Mouse (Mus musculus): ENCODE data around the gene Zbtb2. TPM values are rescaled to one million over a fixed set of nuclear protein-coding genes. Genes with fewer than 3 reads are reported as not detected.

The Zbtb2 gene
- total and polyA plus RNA-seq, 3 experiments = 6.1 to 11.4 (median 11.1) TPM

- no peaks in the 10 kb centered on the region for H3K79me2 ChIP-seq (replicated peaks; ENCODE audit: control insufficient read depth, extremely low read depth, insufficient read depth, poor library complexity, severe bottlenecking)
- peak overlapping the region; percentile 41; the same call in 1 of the 2 replicates for H3K9ac ChIP-seq (ENCODE audit: insufficient read depth, low read depth)
- H3K36me3 ChIP-seq (replicated peaks in 1 of 2; ENCODE audit: control insufficient read depth in 1 of 2, insufficient read depth in 1 of 2, low read length in 1 of 2) = no peaks in the 10 kb centered on the region
- peak overlapping the region; percentile 11 to 39 (median 15) for H3K4me3 ChIP-seq (replicated peaks in 1 of 3; ENCODE audit: low read depth in 2 of 3, low read length in 2 of 3, poor library complexity in 1 of 3)
- H3K4me2 ChIP-seq (ENCODE audit: insufficient read depth, low read depth, poor library complexity, severe bottlenecking) = peak overlapping the region; percentile 62
- H3K27ac ChIP-seq (ENCODE audit: insufficient read depth, low read depth) = no peak overlapping the region
- no peaks in the 10 kb centered on the region for H3K9me3 ChIP-seq (replicated peaks; ENCODE audit: low read length)
- peaks cover 0 to 19% of the 10 kb centered on the region in 2 experiments; a peak in 2 of 4 replicates for H3K4me1 ChIP-seq (ENCODE audit: control insufficient read depth in 1 of 2, insufficient read depth in 2 of 2)
- no peaks in the 10 kb centered on the region for H3K27me3 ChIP-seq (replicated peaks)
- in situ Hi-C loops (cut with MboI; ENCODE audit: low pct_ligation_motif_present, low pct_unique_long_range_greater_than_20kb, low sequenced_read_pairs) = loop anchor here (10.0 to 25.0 kb wide), 4 partner anchors 149 to 797 kb away; partner anchors contain the start of gene Iyd
- DNase-seq (ENCODE audit: extremely low read depth) = peak; percentile 74
- TF ChIP-seq CHD2 (IDR thresholded peaks at IDR 0.05; ENCODE audit: low read length) (no peak), TCF12 (IDR thresholded peaks at IDR 0.05; ENCODE audit: low read depth, low read length) (0 out of 2 replicates have a peak, but pooled peaks have one; percentile 38), TBP (conservative IDR thresholded peaks at IDR 0.05; ENCODE audit: low read depth, low read length) (no peak), GABPA (IDR thresholded peaks at IDR 0.05; ENCODE audit: insufficient replicate concordance, low read depth, low read length) (no peak), BHLHE40 (IDR thresholded peaks at IDR 0.05; ENCODE audit: low read depth, low read length) (peak; percentile 94), MAX (IDR thresholded peaks at IDR 0.05; ENCODE audit: low read length) (peak; percentile 90), RAD21 (IDR thresholded peaks at IDR 0.05; ENCODE audit: low read depth, low read length) (no peak), NRF1 (IDR thresholded peaks at IDR 0.05; ENCODE audit: low read depth, low read length) (peak; percentile 31; the same call in 1 of the 2 replicates), IRF4 (IDR thresholded peaks at IDR 0.05; ENCODE audit: low read depth, low read length) (no peak), MAFK (IDR thresholded peaks at IDR 0.05; ENCODE audit: insufficient replicate concordance, low read length) (no peak), HCFC1 (IDR thresholded peaks at IDR 0.05; ENCODE audit: low read depth, low read length) (no peak), USF1 (IDR thresholded peaks at IDR 0.05; ENCODE audit: low read depth, low read length) (peak; percentile 92), JUN (IDR thresholded peaks at IDR 0.05; ENCODE audit: insufficient read depth, low read depth, low read length) (no peak), UBTF (IDR thresholded peaks at IDR 0.05; ENCODE audit: low read depth, low read length) (no peak), POLR2A (IDR thresholded peaks at IDR 0.05; ENCODE audit: low read depth, low read length) (peak; percentile 61), ETS1 (conservative IDR thresholded peaks at IDR 0.05; ENCODE audit: low read depth, low read length) (no peak), ZC3H11A (IDR thresholded peaks at IDR 0.05; ENCODE audit: low read depth, low read length) (no peak), ZNF384 (IDR thresholded peaks at IDR 0.05; ENCODE audit: low read depth, low read length) (no peak), USF2 (conservative IDR thresholded peaks at IDR 0.05; ENCODE audit: low read depth, low read length) (peak; percentile 87)
- dilution Hi-C loops (cut with MboI; ENCODE audit: extremely low pct_ligation_motif_present, extremely low pct_unique_long_range_greater_than_20kb, low sequenced_read_pairs) = no loop called here
Measured at GRCm38 (mm10) chr10:4334039-4334683, 53.7 kb downstream of the Zbtb2 start.

DNA sequence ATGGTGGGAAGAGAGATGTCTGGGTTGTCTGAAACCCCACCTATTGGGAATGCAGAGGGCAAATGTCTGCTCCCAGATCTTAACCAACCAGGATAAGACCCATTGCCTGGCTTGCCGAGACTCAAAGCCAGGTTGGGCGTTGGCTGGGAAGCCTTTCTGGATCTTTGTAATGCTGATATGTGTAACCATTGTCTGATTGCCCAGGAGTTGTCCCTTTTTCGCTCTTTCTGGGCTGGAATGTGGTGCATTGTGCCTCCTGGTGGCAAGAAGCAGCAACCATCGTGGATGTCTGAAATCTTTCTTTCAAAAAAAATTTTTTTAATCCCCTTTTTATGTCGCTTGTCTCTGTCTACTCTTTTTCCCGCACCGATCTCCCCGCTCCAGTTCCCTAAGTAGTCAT lies 54.6 kb downstream of the Zbtb2 start:
- dilution Hi-C loops (cut with MboI; ENCODE audit: extremely low pct_ligation_motif_present, extremely low pct_unique_long_range_greater_than_20kb, low sequenced_read_pairs) = no loop called here
- H3K9ac ChIP-seq (ENCODE audit: insufficient read depth, low read depth) = peak overlapping the region; percentile 41; the same call in 1 of the 2 replicates
- TF ChIP-seq GABPA (IDR thresholded peaks at IDR 0.05; ENCODE audit: insufficient replicate concordance, low read depth, low read length) = no peak
- TF ChIP-seq ZMIZ1 (IDR thresholded peaks at IDR 0.05; ENCODE audit: low read depth, low read length) = no peak
- TF ChIP-seq MAFK (IDR thresholded peaks at IDR 0.05; ENCODE audit: insufficient replicate concordance, low read length) = no peak
- no peak for TF ChIP-seq CHD2 (IDR thresholded peaks at IDR 0.05; ENCODE audit: low read length)
- no peak for TF ChIP-seq TCF12 (IDR thresholded peaks at IDR 0.05; ENCODE audit: low read depth, low read length)
- peak; percentile 52; the same call in 1 of the 2 replicates for TF ChIP-seq ZC3H11A (IDR thresholded peaks at IDR 0.05; ENCODE audit: low read depth, low read length)
- no peak for TF ChIP-seq JUND (conservative IDR thresholded peaks at IDR 0.05; ENCODE audit: low read depth, low read length)
- peak; percentile 79 for TF ChIP-seq ZNF384 (IDR thresholded peaks at IDR 0.05; ENCODE audit: low read depth, low read length)
- no peak for TF ChIP-seq MYC (IDR thresholded peaks at IDR 0.05; ENCODE audit: low read depth, low read length)
- no peak for TF ChIP-seq JUN (IDR thresholded peaks at IDR 0.05; ENCODE audit: insufficient read depth, low read depth, low read length)
- TF ChIP-seq NELFE (IDR thresholded peaks at IDR 0.05; ENCODE audit: low read depth, low read length) = no peak
- TF ChIP-seq MAX (IDR thresholded peaks at IDR 0.05; ENCODE audit: low read length) = no peak
- no peak for TF ChIP-seq E2F4 (IDR thresholded peaks at IDR 0.05; ENCODE audit: insufficient replicate concordance, low read depth, low read length)
- peak; percentile 70 to 87 for TF ChIP-seq CTCF (conservative IDR thresholded peaks at IDR 0.05 in 1 of 2, IDR thresholded peaks at IDR 0.05 in 1 of 2; ENCODE audit: low read depth in 2 of 2, low read length in 2 of 2)
- TF ChIP-seq PAX5 (IDR thresholded peaks at IDR 0.05; ENCODE audit: low read length) = no peak
- TF ChIP-seq BHLHE40 (IDR thresholded peaks at IDR 0.05; ENCODE audit: low read depth, low read length) = no peak
- TF ChIP-seq ZKSCAN1 (IDR thresholded peaks at IDR 0.05; ENCODE audit: borderline replicate concordance, low read depth, low read length) = no peak
- TF ChIP-seq HCFC1 (IDR thresholded peaks at IDR 0.05; ENCODE audit: low read depth, low read length) = no peak
- no peak for TF ChIP-seq MAZ (IDR thresholded peaks at IDR 0.05; ENCODE audit: low read depth, low read length)
- no peak for TF ChIP-seq KAT2A (IDR thresholded peaks at IDR 0.05; ENCODE audit: insufficient replicate concordance, low read length)

More for the DNA sequence above, 54.6 kb downstream of the Zbtb2 start:
- H3K4me1 ChIP-seq (ENCODE audit: control insufficient read depth in 1 of 2, insufficient read depth in 2 of 2) = peaks cover 0 to 16% of the 10 kb centered on the region in 2 experiments; a peak in 2 of 4 replicates
- in situ Hi-C loops (cut with MboI; ENCODE audit: low pct_ligation_motif_present, low pct_unique_long_range_greater_than_20kb, low sequenced_read_pairs) = loop anchor here (10.0 to 25.0 kb wide), 4 partner anchors 149 to 796 kb away; partner anchors contain the start of gene Iyd
- peak overlapping the region; percentile 62 for H3K4me2 ChIP-seq (ENCODE audit: insufficient read depth, low read depth, poor library complexity, severe bottlenecking)
- H3K27me3 ChIP-seq (replicated peaks) = no peaks in the 10 kb centered on the region
- no peaks in the 10 kb centered on the region for H3K36me3 ChIP-seq (replicated peaks in 1 of 2; ENCODE audit: control insufficient read depth in 1 of 2, insufficient read depth in 1 of 2, low read length in 1 of 2)
- DNase-seq (ENCODE audit: extremely low read depth) = peak; percentile 56
- peak overlapping the region in 1 of 3 experiments; percentile 39 for H3K4me3 ChIP-seq (replicated peaks in 1 of 3; ENCODE audit: low read depth in 2 of 3, low read length in 2 of 3, poor library complexity in 1 of 3)
- no peaks in the 10 kb centered on the region for H3K9me3 ChIP-seq (replicated peaks; ENCODE audit: low read length)
- H3K27ac ChIP-seq (ENCODE audit: insufficient read depth, low read depth) = no peak overlapping the region
- H3K79me2 ChIP-seq (replicated peaks; ENCODE audit: control insufficient read depth, extremely low read depth, insufficient read depth, poor library complexity, severe bottlenecking) = no peaks in the 10 kb centered on the region
